Mouse (Mus musculus) hindbrain, embryonic 13.5 days (tissue): ENCODE measurements around the gene Meiob. TPM values are rescaled to one million over a fixed set of nuclear protein-coding genes. Genes with fewer than 3 reads are reported as not detected.

Experiments
- ATAC-seq: fragments of 200-750 bp; cut with Nextera tagmentation; 2 replicates; pipeline ENCODE4 v1.8.0; 2017; ENCODE audit warnings: moderate TSS enrichment; ENCODE audit not compliant: low FRiP score
- H3K27ac ChIP-seq: fragments of 300-500 bp; sonication (generic); 2 replicates; pipeline ENCODE4 v1.5.1; 2015; ENCODE audit warnings: inconsistent platforms, mild to moderate bottlenecking, moderate library complexity
- H3K27me3 ChIP-seq: fragments of 300-500 bp; sonication (generic); 2 replicates; pipeline ENCODE4 v1.6.1; 2015; ENCODE audit warnings: mild to moderate bottlenecking, inconsistent platforms
- H3K36me3 ChIP-seq: fragments of 300-500 bp; sonication (generic); 2 replicates; pipeline ENCODE4 v1.6.1; 2015; ENCODE audit warnings: mild to moderate bottlenecking, inconsistent platforms
- H3K4me1 ChIP-seq: fragments of 300-500 bp; sonication (generic); replicated peaks from 2 replicates; pipeline ENCODE4 v1.6.1; 2015; ENCODE audit warnings: inconsistent platforms
- H3K4me2 ChIP-seq: fragments of 300-500 bp; sonication (generic); 2 replicates; pipeline ENCODE4 v1.6.1; 2015; ENCODE audit warnings: inconsistent platforms, mild to moderate bottlenecking, moderate library complexity
- H3K4me3 ChIP-seq: fragments of 300-500 bp; sonication (generic); 2 replicates; pipeline ENCODE4 v1.5.1; 2015; ENCODE audit warnings: mild to moderate bottlenecking, inconsistent platforms
- H3K9ac ChIP-seq: fragments of 300-500 bp; sonication (generic); 2 replicates; pipeline ENCODE4 v1.6.1; 2015; ENCODE audit warnings: mild to moderate bottlenecking, inconsistent platforms
- H3K9me3 ChIP-seq: fragments of 300-500 bp; sonication (generic); 2 replicates; pipeline ENCODE4 v1.6.1; 2016; ENCODE audit warnings: inconsistent platforms
- WGBS: fragments of 180-500 bp; shearing (Covaris S2); methylation state at CpG from one replicate; pipeline ENCODE4 v1.1.7; 2015; 5-methylcytosine and 5-hydroxymethylcytosine counted together
- polyA plus RNA-seq: library from polyadenylated mRNA; unstranded; fragments of >200 nt; fragmentation: Nextera tagmentation; extraction: Ambion mirVana; gene quantifications from 2 replicates; pipeline ENCODE4 v1.2.1, GENCODE M21; 2015

Gene Meiob
- polyA plus RNA-seq, 1 experiment from 2014 or later: not detected

DNA sequence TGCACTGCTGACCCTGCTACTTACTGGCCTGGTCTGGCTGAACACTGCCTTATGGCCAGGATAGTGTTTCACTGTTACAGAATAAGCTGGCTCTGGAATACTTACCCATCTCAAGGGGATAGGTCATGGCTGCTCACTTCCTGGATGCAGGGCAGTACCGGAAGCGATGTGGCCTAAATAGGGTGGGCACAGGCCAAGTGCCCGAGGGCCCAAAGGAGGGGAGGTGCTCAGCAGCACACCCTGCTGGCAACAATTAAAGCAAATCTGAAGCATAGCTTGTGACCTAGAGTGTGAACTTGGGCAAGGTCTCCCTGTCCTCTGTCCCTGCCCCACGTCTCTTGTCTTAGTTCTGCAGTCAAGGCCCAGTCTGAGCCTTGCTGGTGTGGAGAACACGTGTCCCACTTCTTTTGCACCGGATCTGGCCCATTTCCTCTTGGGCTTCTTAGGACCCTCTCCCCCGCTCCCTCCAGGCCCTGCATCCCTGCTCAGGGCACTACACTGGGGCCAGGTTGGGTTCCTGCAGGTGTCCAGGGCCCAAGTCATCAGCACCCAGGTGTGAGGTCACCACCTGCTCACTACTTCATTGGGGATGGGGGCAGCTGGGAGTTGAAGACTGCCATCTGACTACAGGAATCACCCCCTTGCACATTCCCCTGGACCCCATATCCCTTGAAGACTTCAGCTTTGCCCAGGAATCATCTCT, 77.8 kb downstream of the Meiob start:
- H3K4me3 ChIP-seq: no peak overlapping the region

GRCm38 (mm10) chr17:24884391-24884790, 80.3 kb downstream of the Meiob start:
- 91% methylated on average over 6 of the region's 6 CpGs for WGBS
- no peak overlapping the region for H3K27ac ChIP-seq
- H3K4me1 ChIP-seq: peaks cover 36% of the 10 kb centered on the region
- peaks cover 33% of the 10 kb centered on the region for H3K36me3 ChIP-seq
- H3K9ac ChIP-seq: no peak overlapping the region
- ATAC-seq: no peak
- H3K4me3 ChIP-seq: no peak overlapping the region
- no peak overlapping the region for H3K4me2 ChIP-seq
- no peaks in the 10 kb centered on the region for H3K9me3 ChIP-seq
- H3K27me3 ChIP-seq: no peaks in the 10 kb centered on the region

More for the DNA sequence above, 77.8 kb downstream of the Meiob start:
- H3K4me1 ChIP-seq: peaks cover 15% of the 10 kb centered on the region
- H3K9me3 ChIP-seq: no peaks in the 10 kb centered on the region
- H3K4me2 ChIP-seq: no peak overlapping the region
- WGBS: 56% methylated on average over 7 of the region's 7 CpGs
- H3K27ac ChIP-seq: no peak overlapping the region
- H3K36me3 ChIP-seq: peaks cover 26% of the 10 kb centered on the region
- H3K9ac ChIP-seq: 0 out of 2 replicates have a peak overlapping the region, but pooled peaks have one; percentile 5
- no peaks in the 10 kb centered on the region for H3K27me3 ChIP-seq
- ATAC-seq: no peak

GRCm38 (mm10) chr17:24885356-24886133, 81.5 kb downstream of the Meiob start:
- peaks cover 39% of the 10 kb centered on the region for H3K4me1 ChIP-seq
- peaks cover 44% of the 10 kb centered on the region for H3K36me3 ChIP-seq
- WGBS: 24% methylated on average over 22 of the region's 22 CpGs
- H3K4me3 ChIP-seq: peak overlapping the region; percentile 86
- peak overlapping the region; percentile 77 for H3K9ac ChIP-seq
- peak overlapping the region; percentile 96 for H3K4me2 ChIP-seq
- 0 out of 2 replicates have a peak overlapping the region, but pooled peaks have one; percentile 23 for H3K27ac ChIP-seq
- no peaks in the 10 kb centered on the region for H3K9me3 ChIP-seq
- H3K27me3 ChIP-seq: no peaks in the 10 kb centered on the region
- ATAC-seq: no peak

DNA sequence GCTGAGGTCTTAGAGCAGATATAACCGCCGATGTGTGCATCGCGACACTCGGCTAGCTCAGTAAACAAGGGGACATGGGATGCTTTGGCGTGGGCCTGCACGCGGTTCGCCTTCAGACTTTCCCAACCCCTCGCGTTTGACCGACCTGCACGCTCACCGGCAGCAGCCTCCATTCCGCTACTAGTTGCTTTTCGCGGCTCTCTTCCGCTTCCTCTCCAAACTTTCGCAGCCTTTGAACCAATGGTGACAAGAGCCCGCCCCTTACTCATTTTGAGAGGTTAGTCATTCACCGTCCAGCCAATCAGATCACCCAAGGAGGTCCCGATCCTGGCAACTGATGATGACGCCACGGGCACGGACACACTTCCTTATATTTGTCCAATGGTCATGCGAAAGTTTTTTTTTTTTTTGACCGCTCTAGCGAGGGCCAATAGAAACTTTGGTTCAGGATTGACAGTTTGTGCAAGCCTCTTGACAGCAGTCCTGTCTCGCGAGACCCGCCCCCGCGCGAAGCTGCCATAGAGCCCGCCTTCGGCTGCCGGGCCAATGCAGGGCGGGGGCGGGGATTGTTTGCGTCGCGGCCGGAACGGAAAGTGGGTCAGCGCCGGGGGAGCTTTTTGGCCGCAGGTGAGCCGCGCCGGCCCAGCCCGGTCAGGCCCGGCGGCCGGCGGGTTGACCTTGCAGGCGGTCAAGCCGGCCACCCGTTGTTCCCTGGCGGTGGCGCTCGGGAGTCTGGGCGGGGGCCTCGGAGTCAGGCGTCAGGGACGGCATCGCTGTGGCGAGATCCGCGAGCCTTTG, 82.2 kb downstream of the Meiob start, which contains the start of the genes Nubp2 and Spsb3:
Gene Nubp2 (minus strand): TSS at position 216 of the 798 bp plus-strand sequence.
Gene Spsb3 (plus strand): TSS at position 510 of the 798 bp plus-strand sequence.
- under 1% methylated on average over 69 of the region's 69 CpGs for WGBS
- Histone ChIP-seq H3K27me3 (no peaks in the 10 kb centered on the region), H3K9ac (peak within 1 kb of the TSS; percentile 94), H3K36me3 (peaks cover 52% of the 10 kb centered on the region), H3K27ac (peak within 1 kb of the TSS; percentile 85), H3K9me3 (no peaks in the 10 kb centered on the region), H3K4me2 (peak within 1 kb of the TSS; percentile 96), H3K4me3 (peak within 1 kb of the TSS; percentile 92), H3K4me1 (peaks cover 39% of the 10 kb centered on the region)
- peak; percentile 98 for ATAC-seq

DNA sequence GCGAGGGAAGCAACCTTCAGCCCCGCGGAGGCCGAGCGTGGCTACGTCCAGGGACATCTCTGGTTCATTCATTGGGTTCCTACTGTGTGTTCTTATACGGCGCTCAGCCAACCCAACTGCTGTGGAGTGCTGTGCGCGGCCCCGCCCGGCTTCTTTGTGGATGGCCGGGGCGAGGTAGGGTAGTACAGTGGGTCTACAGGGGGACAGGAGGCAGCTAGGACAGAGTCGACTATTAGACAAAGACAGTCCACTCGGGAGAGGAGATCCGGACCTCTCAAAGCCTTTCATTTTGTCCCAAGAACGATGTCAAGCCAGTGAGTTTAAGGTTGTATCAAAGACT, 82.8 kb downstream of the Meiob start:
- Histone ChIP-seq H3K4me2 (peak overlapping the region; percentile 87), H3K36me3 (peaks cover 58% of the 10 kb centered on the region), H3K4me3 (peak overlapping the region; percentile 92), H3K9ac (peak overlapping the region; percentile 94), H3K9me3 (no peaks in the 10 kb centered on the region), H3K4me1 (peaks cover 39% of the 10 kb centered on the region), H3K27me3 (no peaks in the 10 kb centered on the region), H3K27ac (peak overlapping the region; percentile 85)
- peak; percentile 62 for ATAC-seq
- under 1% methylated on average over 18 of the region's 18 CpGs for WGBS

GRCm38 (mm10) chr17:24887291-24888080, 83.4 kb downstream of the Meiob start:
- no peaks in the 10 kb centered on the region for H3K9me3 ChIP-seq
- peaks cover 60% of the 10 kb centered on the region for H3K36me3 ChIP-seq
- H3K4me1 ChIP-seq: peaks cover 39% of the 10 kb centered on the region
- peak overlapping the region; percentile 85; the same call in 1 of the 2 replicates for H3K27ac ChIP-seq
- peak; percentile 9 for ATAC-seq
- no peaks in the 10 kb centered on the region for H3K27me3 ChIP-seq
- H3K4me2 ChIP-seq: peak overlapping the region; percentile 87
- H3K9ac ChIP-seq: peak overlapping the region; percentile 94
- WGBS: 72% methylated on average over 18 of the region's 18 CpGs
- peak overlapping the region; percentile 92 for H3K4me3 ChIP-seq

- 0 out of 2 replicates have a peak overlapping the region, but pooled peaks have one; percentile 87 for H3K4me2 ChIP-seq
- no peak overlapping the region for H3K4me3 ChIP-seq
- 94% methylated on average over 3 of the region's 3 CpGs for WGBS
- peaks cover 47% of the 10 kb centered on the region for H3K4me1 ChIP-seq
- H3K27ac ChIP-seq: no peak overlapping the region
- H3K9me3 ChIP-seq: no peaks in the 10 kb centered on the region
- H3K36me3 ChIP-seq: peaks cover 60% of the 10 kb centered on the region
- no peak overlapping the region for H3K9ac ChIP-seq
- no peaks in the 10 kb centered on the region for H3K27me3 ChIP-seq
- ATAC-seq: no peak
Observed at GRCm38 (mm10) chr17:24888862-24889261, 84.8 kb downstream of the Meiob start.

Other genes starting within 250 kb of the Meiob start
- gene Tsc2, start 171.7 kb upstream of the Meiob start, polyA plus RNA-seq: 67.9 and 76.0 TPM in 2 replicates
- 8.2 and 8.8 TPM in 2 replicates for gene Nthl1, start 171.6 kb upstream of the Meiob start, polyA plus RNA-seq
- 32.7 and 34.3 TPM in 2 replicates for gene Slc9a3r2, start 154.0 kb upstream of the Meiob start, polyA plus RNA-seq
- not detected in 2 replicates for gene Npw, start 145.8 kb upstream of the Meiob start, polyA plus RNA-seq
- gene Zfp598, start 134.6 kb upstream of the Meiob start, polyA plus RNA-seq: 17.7 and 17.8 TPM in 2 replicates
- gene Syngr3, start 114.3 kb upstream of the Meiob start, polyA plus RNA-seq: 114 and 115 TPM in 2 replicates
- gene Gfer, start 108.1 kb upstream of the Meiob start, polyA plus RNA-seq: 38.7 and 38.9 TPM in 2 replicates
- 2.9 and 3.4 TPM in 2 replicates for gene Noxo1, start 108.1 kb upstream of the Meiob start, polyA plus RNA-seq
- gene Tbl3, start 96.6 kb upstream of the Meiob start, polyA plus RNA-seq: 69.0 and 70.6 TPM in 2 replicates
- 0.27 TPM in 1 of 2 replicates, not detected in the other for gene Rnf151, start 86.2 kb upstream of the Meiob start, polyA plus RNA-seq
- 782 and 783 TPM in 2 replicates for gene Rps2, start 86.2 kb upstream of the Meiob start, polyA plus RNA-seq
- 259 and 262 TPM in 2 replicates for gene Ndufb10, start 79.8 kb upstream of the Meiob start, polyA plus RNA-seq
- not detected in 2 replicates for gene Rpl3l, start 76.5 kb upstream of the Meiob start, polyA plus RNA-seq
- gene Msrb1, start 67.6 kb upstream of the Meiob start, polyA plus RNA-seq: 20.2 and 24.0 TPM in 2 replicates
- gene Hs3st6, start 51.3 kb upstream of the Meiob start, polyA plus RNA-seq: 0.28 and 0.45 TPM in 2 replicates
- gene Hagh, start 35.9 kb downstream of the Meiob start, polyA plus RNA-seq: 49.7 and 51.7 TPM in 2 replicates
- 18.6 and 20.1 TPM in 2 replicates for gene Fahd1, start 46.1 kb downstream of the Meiob start, polyA plus RNA-seq
- gene Igfals, start 61.7 kb downstream of the Meiob start, polyA plus RNA-seq: 0.17 and 0.25 TPM in 2 replicates
- 71.3 and 74.4 TPM in 2 replicates for gene Nubp2, start 82.1 kb downstream of the Meiob start, polyA plus RNA-seq
- 72.8 and 80.0 TPM in 2 replicates for gene Spsb3, start 82.4 kb downstream of the Meiob start, polyA plus RNA-seq
- 31.4 and 31.8 TPM in 2 replicates for gene Eme2, start 90.8 kb downstream of the Meiob start, polyA plus RNA-seq
- 77.0 and 77.6 TPM in 2 replicates for gene Mrps34, start 90.8 kb downstream of the Meiob start, polyA plus RNA-seq
- gene Nme3, start 92.2 kb downstream of the Meiob start, polyA plus RNA-seq: 78.4 and 82.7 TPM in 2 replicates
- gene Mapk8ip3, start 132.7 kb downstream of the Meiob start, polyA plus RNA-seq: 79.1 and 85.0 TPM in 2 replicates
- 104 and 116 TPM in 2 replicates for gene Jpt2, start 156.4 kb downstream of the Meiob start, polyA plus RNA-seq
- 6.3 and 7.1 TPM in 2 replicates for gene Cramp1l, start 211.5 kb downstream of the Meiob start, polyA plus RNA-seq
- 18.3 and 18.8 TPM in 2 replicates for gene Ift140, start 211.8 kb downstream of the Meiob start, polyA plus RNA-seq